Mouse (Mus musculus): Measurements from ENCODE around the gene Hist1h1b. TPM values are rescaled to one million over a fixed set of nuclear protein-coding genes. Genes with fewer than 3 reads are reported as not detected.

Hist1h1b gene
- polyA plus RNA-seq, 2 experiments, result 8.2 to 19.7 TPM

DNA sequence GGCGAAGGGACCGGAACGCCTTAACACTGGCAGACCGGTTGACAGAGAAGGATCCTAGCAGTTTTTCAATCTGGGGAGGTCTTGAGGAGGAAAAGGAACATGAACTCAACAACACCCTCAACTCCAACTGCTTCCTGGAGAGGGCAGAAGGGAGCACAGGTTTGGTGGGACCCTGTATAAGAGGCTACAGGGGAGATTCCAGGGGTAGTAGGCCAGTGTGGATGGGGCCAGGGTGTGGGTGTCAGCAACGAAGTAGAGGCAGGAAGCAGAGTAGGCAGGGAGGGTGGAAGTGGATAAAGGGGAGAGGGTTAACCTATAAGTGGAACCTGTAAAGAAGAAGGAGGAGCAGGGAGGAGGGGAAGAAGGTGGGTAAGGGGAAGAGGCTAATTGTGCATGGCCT, 47.0 kb downstream of the Hist1h1b start:
- ATAC-seq (ENCODE audit: insufficient read depth), result no peak

More for the DNA sequence above, 47.0 kb downstream of the Hist1h1b start:
- peak overlapping the region; percentile 92 for H3K27ac ChIP-seq
- no peak for DNase-seq (ENCODE audit: low read depth in 3 of 3, low spot score in 3 of 3)
- H3K4me3 ChIP-seq (ENCODE audit: insufficient read depth in 1 of 2, low read depth in 2 of 2, low read length in 2 of 2), result no peak overlapping the region
- 77% methylated on average over 5 of the region's 5 CpGs for WGBS (ENCODE audit: insufficient replicate concordance)
- no peak overlapping the region; the same call in 1 of the 2 replicates for H3K4me2 ChIP-seq (ENCODE audit: low read depth)
- TF ChIP-seq CTCF (IDR thresholded peaks at IDR 0.05; ENCODE audit: low read depth) (peak; percentile 40), EP300 (IDR thresholded peaks at IDR 0.05; ENCODE audit: low read depth) (no peak)
- H3K9ac ChIP-seq (replicated peaks), result peak overlapping the region; percentile 90
- no peaks in the 10 kb centered on the region for H3K36me3 ChIP-seq (replicated peaks; ENCODE audit: control insufficient read depth, insufficient read depth, low read depth)
- peaks cover 0 to 7% of the 10 kb centered on the region in 2 experiments; a peak in 3 of 4 replicates for H3K4me1 ChIP-seq (replicated peaks; ENCODE audit: control insufficient read depth in 2 of 2, insufficient read depth in 2 of 2, low read length in 1 of 2)
- H3K9me3 ChIP-seq (ENCODE audit: control insufficient read depth, low read length), result no peaks in the 10 kb centered on the region
- no peaks in the 10 kb centered on the region for H3K27me3 ChIP-seq (ENCODE audit: control insufficient read depth, insufficient read depth, low read length)

Small RNA genes lying within 50 kb of the gene (microRNA-seq; reads per million reads assigned to microRNA genes)
- gene Gm19658, result not detected
- not detected for gene Gm44346
- gene Gm44454, result 1.7 reads per million

Other genes starting within 250 kb of the Hist1h1b start
- 2.0 and 2.1 TPM in 2 replicates for gene Zkscan8, start 249.5 kb downstream of the Hist1h1b start, polyA plus RNA-seq (2012; rRNA removed)
- gene Zkscan8, start 249.5 kb downstream of the Hist1h1b start, polyA plus RNA-seq (2014; fragmentation: Nextera tagmentation; extraction: Ambion mirVana), result 1.4 and 1.9 TPM in 2 replicates
- gene Olfr1366, start 237.8 kb downstream of the Hist1h1b start, polyA plus RNA-seq (2012; rRNA removed), result not detected in 2 replicates
- not detected in 2 replicates for gene Olfr1366, start 237.8 kb downstream of the Hist1h1b start, polyA plus RNA-seq (2014; fragmentation: Nextera tagmentation; extraction: Ambion mirVana)
- gene Olfr1535, start 220.7 kb downstream of the Hist1h1b start, polyA plus RNA-seq (2012; rRNA removed), result not detected in 2 replicates
- gene Olfr1535, start 220.7 kb downstream of the Hist1h1b start, polyA plus RNA-seq (2014; fragmentation: Nextera tagmentation; extraction: Ambion mirVana), result not detected in 2 replicates
- gene Olfr1364, start 198.9 kb downstream of the Hist1h1b start, polyA plus RNA-seq (2012; rRNA removed), result not detected in 2 replicates
- gene Olfr1364, start 198.9 kb downstream of the Hist1h1b start, polyA plus RNA-seq (2014; fragmentation: Nextera tagmentation; extraction: Ambion mirVana), result not detected in 2 replicates
- not detected in 2 replicates for gene Olfr1362, start 166.6 kb downstream of the Hist1h1b start, polyA plus RNA-seq (2012; rRNA removed)
- not detected in 2 replicates for gene Olfr1362, start 166.6 kb downstream of the Hist1h1b start, polyA plus RNA-seq (2014; fragmentation: Nextera tagmentation; extraction: Ambion mirVana)
- gene Olfr11, start 138.1 kb downstream of the Hist1h1b start, polyA plus RNA-seq (2012; rRNA removed), result not detected in 2 replicates
- not detected in 2 replicates for gene Olfr11, start 138.1 kb downstream of the Hist1h1b start, polyA plus RNA-seq (2014; fragmentation: Nextera tagmentation; extraction: Ambion mirVana)
- not detected in 2 replicates for gene Olfr1361, start 117.2 kb downstream of the Hist1h1b start, polyA plus RNA-seq (2012; rRNA removed)
- gene Olfr1361, start 117.2 kb downstream of the Hist1h1b start, polyA plus RNA-seq (2014; fragmentation: Nextera tagmentation; extraction: Ambion mirVana), result not detected in 2 replicates
- gene Olfr1360, start 103.2 kb downstream of the Hist1h1b start, polyA plus RNA-seq (2012; rRNA removed), result not detected in 2 replicates
- not detected in 2 replicates for gene Olfr1360, start 103.2 kb downstream of the Hist1h1b start, polyA plus RNA-seq (2014; fragmentation: Nextera tagmentation; extraction: Ambion mirVana)
- gene Olfr1359, start 82.5 kb downstream of the Hist1h1b start, polyA plus RNA-seq (2012; rRNA removed), result not detected in 2 replicates
- not detected in 2 replicates for gene Olfr1359, start 82.5 kb downstream of the Hist1h1b start, polyA plus RNA-seq (2014; fragmentation: Nextera tagmentation; extraction: Ambion mirVana)
- 16.0 and 24.7 TPM in 2 replicates for gene Hist1h2bl, start 64.5 kb downstream of the Hist1h1b start, polyA plus RNA-seq (2012; rRNA removed)
- gene Hist1h2bl, start 64.5 kb downstream of the Hist1h1b start, polyA plus RNA-seq (2014; fragmentation: Nextera tagmentation; extraction: Ambion mirVana), result 2.2 and 4.8 TPM in 2 replicates
- gene Hist1h2ai, start 64.2 kb downstream of the Hist1h1b start, polyA plus RNA-seq (2012; rRNA removed), result 6.9 and 22.2 TPM in 2 replicates
- 15.0 and 22.5 TPM in 2 replicates for gene Hist1h2ai, start 64.2 kb downstream of the Hist1h1b start, polyA plus RNA-seq (2014; fragmentation: Nextera tagmentation; extraction: Ambion mirVana)
- 31.3 and 51.5 TPM in 2 replicates for gene Hist1h3h, start 63.0 kb downstream of the Hist1h1b start, polyA plus RNA-seq (2012; rRNA removed)
- 4.7 and 7.9 TPM in 2 replicates for gene Hist1h3h, start 63.0 kb downstream of the Hist1h1b start, polyA plus RNA-seq (2014; fragmentation: Nextera tagmentation; extraction: Ambion mirVana)
- gene Hist1h2bm, start 58.6 kb downstream of the Hist1h1b start, polyA plus RNA-seq (2012; rRNA removed), result 18.2 and 36.3 TPM in 2 replicates
- 4.0 and 5.0 TPM in 2 replicates for gene Hist1h2bm, start 58.6 kb downstream of the Hist1h1b start, polyA plus RNA-seq (2014; fragmentation: Nextera tagmentation; extraction: Ambion mirVana)
- 24.0 and 29.5 TPM in 2 replicates for gene Hist1h4j, start 45.6 kb downstream of the Hist1h1b start, polyA plus RNA-seq (2012; rRNA removed)
- gene Hist1h4j, start 45.6 kb downstream of the Hist1h1b start, polyA plus RNA-seq (2014; fragmentation: Nextera tagmentation; extraction: Ambion mirVana), result 0.52 and 1.1 TPM in 2 replicates
- gene Hist1h4k, start 30.1 kb downstream of the Hist1h1b start, polyA plus RNA-seq (2012; rRNA removed), result 16.2 and 32.8 TPM in 2 replicates
- gene Hist1h4k, start 30.1 kb downstream of the Hist1h1b start, polyA plus RNA-seq (2014; fragmentation: Nextera tagmentation; extraction: Ambion mirVana), result 2.7 and 5.5 TPM in 2 replicates
- gene Hist1h2ak, start 26.8 kb downstream of the Hist1h1b start, polyA plus RNA-seq (2012; rRNA removed), result 61.7 and 194 TPM in 2 replicates
- gene Hist1h2ak, start 26.8 kb downstream of the Hist1h1b start, polyA plus RNA-seq (2014; fragmentation: Nextera tagmentation; extraction: Ambion mirVana), result 11.6 and 13.2 TPM in 2 replicates
- 25.2 and 29.5 TPM in 2 replicates for gene Hist1h2bn, start 26.5 kb downstream of the Hist1h1b start, polyA plus RNA-seq (2012; rRNA removed)
- gene Hist1h2bn, start 26.5 kb downstream of the Hist1h1b start, polyA plus RNA-seq (2014; fragmentation: Nextera tagmentation; extraction: Ambion mirVana), result 5.4 and 5.7 TPM in 2 replicates
- gene Hist1h3i, start 2.7 kb upstream of the Hist1h1b start, polyA plus RNA-seq (2012; rRNA removed), result 37.6 and 93.8 TPM in 2 replicates
- 299 and 331 TPM in 2 replicates for gene Hist1h3i, start 2.7 kb upstream of the Hist1h1b start, polyA plus RNA-seq (2014; fragmentation: Nextera tagmentation; extraction: Ambion mirVana)
- gene Hist1h2an, start 6.6 kb upstream of the Hist1h1b start, polyA plus RNA-seq (2012; rRNA removed), result 10.9 and 22.9 TPM in 2 replicates
- 12.7 and 14.7 TPM in 2 replicates for gene Hist1h2an, start 6.6 kb upstream of the Hist1h1b start, polyA plus RNA-seq (2014; fragmentation: Nextera tagmentation; extraction: Ambion mirVana)
- gene Hist1h2bp, start 6.8 kb upstream of the Hist1h1b start, polyA plus RNA-seq (2012; rRNA removed), result 2.6 and 4.2 TPM in 2 replicates
- 3.0 and 4.1 TPM in 2 replicates for gene Hist1h2bp, start 6.8 kb upstream of the Hist1h1b start, polyA plus RNA-seq (2014; fragmentation: Nextera tagmentation; extraction: Ambion mirVana)
- 13.1 and 13.4 TPM in 2 replicates for gene Hist1h2bq, start 29.6 kb upstream of the Hist1h1b start, polyA plus RNA-seq (2012; rRNA removed)
- 16.9 and 21.6 TPM in 2 replicates for gene Hist1h2bq, start 29.6 kb upstream of the Hist1h1b start, polyA plus RNA-seq (2014; fragmentation: Nextera tagmentation; extraction: Ambion mirVana)
- 0.24 TPM in 1 of 2 replicates, not detected in the other for gene Hist1h2ao, start 29.8 kb upstream of the Hist1h1b start, polyA plus RNA-seq (2012; rRNA removed)
- gene Hist1h2ao, start 29.8 kb upstream of the Hist1h1b start, polyA plus RNA-seq (2014; fragmentation: Nextera tagmentation; extraction: Ambion mirVana), result 3.4 TPM in 1 of 2 replicates, not detected in the other
- not detected in 2 replicates for gene Hist1h4m, start 31.1 kb upstream of the Hist1h1b start, polyA plus RNA-seq (2012; rRNA removed)
- not detected in 2 replicates for gene Hist1h4m, start 31.1 kb upstream of the Hist1h1b start, polyA plus RNA-seq (2014; fragmentation: Nextera tagmentation; extraction: Ambion mirVana)
- 37.4 and 50.3 TPM in 2 replicates for gene Hist1h4n, start 51.6 kb upstream of the Hist1h1b start, polyA plus RNA-seq (2012; rRNA removed)
- gene Hist1h4n, start 51.6 kb upstream of the Hist1h1b start, polyA plus RNA-seq (2014; fragmentation: Nextera tagmentation; extraction: Ambion mirVana), result 33.6 and 35.5 TPM in 2 replicates
- gene Hist1h2ap, start 52.9 kb upstream of the Hist1h1b start, polyA plus RNA-seq (2012; rRNA removed), result 88.3 and 95.9 TPM in 2 replicates
- 6,830 and 6,963 TPM in 2 replicates for gene Hist1h2ap, start 52.9 kb upstream of the Hist1h1b start, polyA plus RNA-seq (2014; fragmentation: Nextera tagmentation; extraction: Ambion mirVana)
- 3.4 and 9.6 TPM in 2 replicates for gene Hist1h2br, start 53.1 kb upstream of the Hist1h1b start, polyA plus RNA-seq (2012; rRNA removed)
- gene Hist1h2br, start 53.1 kb upstream of the Hist1h1b start, polyA plus RNA-seq (2014; fragmentation: Nextera tagmentation; extraction: Ambion mirVana), result 18.0 and 22.9 TPM in 2 replicates
- 0.30 and 0.41 TPM in 2 replicates for gene Zfp184, start 164.5 kb upstream of the Hist1h1b start, polyA plus RNA-seq (2012; rRNA removed)
- 0.50 and 0.82 TPM in 2 replicates for gene Zfp184, start 164.5 kb upstream of the Hist1h1b start, polyA plus RNA-seq (2014; fragmentation: Nextera tagmentation; extraction: Ambion mirVana)
- gene Pom121l2, start 200.6 kb upstream of the Hist1h1b start, polyA plus RNA-seq (2012; rRNA removed), result not detected in 2 replicates
- not detected in 2 replicates for gene Pom121l2, start 200.6 kb upstream of the Hist1h1b start, polyA plus RNA-seq (2014; fragmentation: Nextera tagmentation; extraction: Ambion mirVana)
- 0.23 and 0.34 TPM in 2 replicates for gene Prss16, start 229.1 kb upstream of the Hist1h1b start, polyA plus RNA-seq (2012; rRNA removed)
- 0.33 and 0.39 TPM in 2 replicates for gene Prss16, start 229.1 kb upstream of the Hist1h1b start, polyA plus RNA-seq (2014; fragmentation: Nextera tagmentation; extraction: Ambion mirVana)